Mouse (Mus musculus) heart, postnatal 0 days (tissue): ENCODE measurements at regions not wholly inside any gene's neighbourhood (a gene's known extent, or its start where the extent isn't known, plus 50 kb on each side); places are given as distances from the start of the nearest gene placed in this dataset.

Experiments
- CTCF ChIP-seq: IDR thresholded peaks from 2 replicates; pipeline ENCODE4 v1.5.1; 2016; ENCODE audit warnings: antibody characterized with exemption, control low read depth, low read depth
- EP300 ChIP-seq: IDR thresholded peaks from 2 replicates; pipeline ENCODE4 v1.6.1; 2016; ENCODE audit warnings: antibody characterized with exemption, low read depth

DNA sequence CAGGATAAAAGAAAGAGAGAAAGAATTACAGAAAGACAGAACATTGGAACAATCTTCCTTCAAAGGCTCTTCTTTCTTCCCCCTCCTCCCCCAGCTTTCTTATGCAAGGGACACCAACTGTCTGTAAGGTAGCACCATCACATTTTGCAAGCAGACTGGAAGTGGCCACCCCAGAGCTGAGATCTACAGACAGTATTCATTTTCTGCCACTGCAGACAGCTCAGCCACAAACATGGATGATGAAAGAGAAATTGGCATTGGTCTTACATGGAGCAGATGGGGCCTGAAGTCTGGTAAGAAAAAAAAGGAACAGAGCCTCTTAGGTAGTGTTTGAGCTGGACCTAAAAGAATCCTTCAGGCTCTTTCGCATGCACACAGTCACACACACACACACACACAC, 428.9 kb upstream of the Zfp462 start:
- TF ChIP-seq CTCF (no peak), EP300 (no peak)
